Mouse (Mus musculus) midbrain, embryonic 15.5 days (tissue): ENCODE data around the gene Ttc38. TPM values are rescaled to one million over a fixed set of nuclear protein-coding genes. Genes with fewer than 3 reads are reported as not detected.
A peak's percentile ranks its signal among the peaks of the same experiment; 100 is the strongest.

Experiments
- ATAC-seq: fragments of 200-750 bp; cut with Nextera tagmentation; replicated peaks from 2 replicates; pipeline ENCODE4 v1.8.0; 2017; ENCODE audit warnings: moderate TSS enrichment
- H3K27ac ChIP-seq: fragments of 300-500 bp; sonication (generic); 2 replicates; pipeline ENCODE4 v1.5.1; 2015; ENCODE audit warnings: mild to moderate bottlenecking, inconsistent platforms
- H3K27me3 ChIP-seq: fragments of 300-500 bp; sonication (generic); replicated peaks from 2 replicates; pipeline ENCODE4 v1.6.1; 2015; ENCODE audit warnings: inconsistent platforms
- H3K36me3 ChIP-seq: fragments of 300-500 bp; sonication (generic); replicated peaks from 2 replicates; pipeline ENCODE4 v1.6.1; 2015; ENCODE audit warnings: inconsistent platforms
- H3K4me1 ChIP-seq: fragments of 300-500 bp; sonication (generic); 2 replicates; pipeline ENCODE4 v1.6.1; 2015; ENCODE audit warnings: inconsistent platforms
- H3K4me2 ChIP-seq: fragments of 300-500 bp; sonication (generic); 2 replicates; pipeline ENCODE4 v1.6.1; 2015; ENCODE audit warnings: inconsistent platforms, mild to moderate bottlenecking, moderate library complexity
- H3K4me3 ChIP-seq: fragments of 300-500 bp; sonication (generic); 2 replicates; pipeline ENCODE4 v1.5.1; 2015; ENCODE audit warnings: mild to moderate bottlenecking, inconsistent platforms
- H3K9ac ChIP-seq: fragments of 300-500 bp; sonication (generic); 2 replicates; pipeline ENCODE4 v1.6.1; 2015; ENCODE audit warnings: mild to moderate bottlenecking, inconsistent platforms
- H3K9me3 ChIP-seq: fragments of 300-500 bp; sonication (generic); 2 replicates; pipeline ENCODE4 v1.6.1; 2016; ENCODE audit warnings: inconsistent platforms
- WGBS: fragments of 180-500 bp; shearing (Covaris S2); methylation state at CpG from one replicate; pipeline ENCODE4 v1.1.7; 2015; ENCODE audit warnings: mixed read lengths; 5-methylcytosine and 5-hydroxymethylcytosine counted together
- polyA plus RNA-seq: library from polyadenylated mRNA; unstranded; fragments of >200 nt; fragmentation: Nextera tagmentation; extraction: Ambion mirVana; gene quantifications from 2 replicates; pipeline ENCODE4 v1.2.1, GENCODE M21; 2015

Ttc38 gene
- polyA plus RNA-seq, result 3.3 and 3.6 TPM in 2 replicates

DNA sequence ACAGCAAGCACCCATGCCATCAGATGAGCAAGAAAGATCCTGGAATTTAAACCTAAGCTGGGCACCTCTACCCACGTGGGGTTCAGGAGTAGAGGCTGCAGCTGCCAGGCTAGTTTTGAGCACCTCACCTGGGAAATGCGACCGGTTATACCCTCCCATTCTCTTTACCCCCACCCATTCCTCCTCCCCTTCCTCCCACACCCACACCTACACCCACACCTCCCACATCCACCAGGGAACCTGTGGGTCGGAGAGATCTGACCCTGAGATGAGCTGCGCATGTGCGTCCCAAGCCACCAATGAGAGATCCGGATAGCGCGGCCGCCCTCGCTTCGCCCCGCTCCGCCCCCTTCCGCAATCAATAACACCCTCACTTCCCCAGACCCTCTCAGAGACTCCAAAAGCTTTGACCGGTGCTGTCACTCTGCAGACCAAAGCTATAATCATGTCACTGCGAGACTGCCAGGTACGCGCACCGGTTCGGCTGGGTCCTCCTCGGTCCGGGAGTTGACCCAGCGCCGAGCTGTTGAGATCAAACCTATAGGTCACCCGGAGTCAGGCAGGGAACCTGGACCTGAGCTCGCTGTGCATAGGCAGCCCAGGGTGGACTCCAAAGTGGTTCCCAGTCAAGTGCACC lies at the start of gene Ttc38:
Gene Ttc38, plus strand, starts transcription at position 353 of the 637 bp plus-strand sequence.
- Histone ChIP-seq H3K4me1 (peaks cover 12% of the 10 kb centered on the region), H3K27me3 (no peaks in the 10 kb centered on the region), H3K4me3 (peak within 1 kb of the TSS; percentile 60), H3K4me2 (peak within 1 kb of the TSS; percentile 84), H3K27ac (peak within 1 kb of the TSS; percentile 32; the same call in 1 of the 2 replicates), H3K9ac (peak within 1 kb of the TSS; percentile 60), H3K9me3 (no peaks in the 10 kb centered on the region), H3K36me3 (no peaks in the 10 kb centered on the region)
- ATAC-seq, result peak; percentile 94
- under 1% methylated on average over 27 of the region's 27 CpGs for WGBS

DNA sequence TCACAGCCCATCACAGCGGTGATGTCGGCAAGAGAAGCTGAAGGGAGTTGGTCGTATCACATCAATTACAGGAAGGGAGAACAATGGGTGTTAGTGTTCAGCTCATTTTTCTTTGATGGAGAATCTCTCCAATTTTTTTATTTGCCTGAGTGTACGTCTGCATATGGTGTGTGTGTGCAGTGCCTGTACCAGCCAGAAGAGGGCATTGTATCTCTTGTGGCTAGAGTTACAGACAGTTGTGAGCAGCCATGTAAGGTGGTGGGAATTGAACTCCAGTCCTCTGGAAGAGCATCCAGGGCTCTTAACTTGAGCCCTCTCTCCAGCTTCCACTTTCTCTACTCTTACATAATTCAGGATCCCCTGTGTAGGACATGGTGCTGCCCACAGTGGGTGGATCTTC lies 49.0 kb upstream of the Ttc38 start:
- H3K27me3 ChIP-seq, result no peaks in the 10 kb centered on the region
- no peak overlapping the region for H3K4me3 ChIP-seq
- H3K9ac ChIP-seq, result no peak overlapping the region
- no peaks in the 10 kb centered on the region for H3K4me1 ChIP-seq
- H3K9me3 ChIP-seq, result no peaks in the 10 kb centered on the region
- no peaks in the 10 kb centered on the region for H3K36me3 ChIP-seq
- 92% methylated on average over 4 of the region's 4 CpGs for WGBS
- H3K27ac ChIP-seq, result no peak overlapping the region
- H3K4me2 ChIP-seq, result no peak overlapping the region
- ATAC-seq, result no peak

DNA sequence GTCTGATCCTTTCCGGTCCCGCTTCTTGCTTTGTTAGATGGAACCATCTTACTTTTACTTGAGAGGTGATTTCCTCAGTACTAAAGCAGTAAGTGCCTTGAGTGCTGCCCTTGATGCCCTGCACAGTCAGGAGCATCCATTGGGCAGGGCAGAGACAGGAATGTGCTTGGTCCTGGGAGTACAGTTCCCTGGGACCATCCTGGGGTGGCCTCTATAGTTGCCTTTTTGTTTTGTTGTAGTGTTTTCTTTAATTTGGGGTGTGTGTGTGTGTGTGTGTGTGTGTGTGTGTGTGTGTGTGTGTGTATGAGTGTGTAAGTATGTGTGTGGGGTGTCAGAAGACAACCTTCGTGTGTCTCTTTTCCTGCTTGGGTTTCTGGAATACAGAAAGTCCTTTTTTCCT lies 47.8 kb upstream of the Ttc38 start:
- ATAC-seq, result no peak
- H3K36me3 ChIP-seq, result no peaks in the 10 kb centered on the region
- no peak overlapping the region for H3K4me2 ChIP-seq
- no peak overlapping the region for H3K27ac ChIP-seq
- WGBS, result 92% methylated on average over 3 of the region's 3 CpGs
- no peaks in the 10 kb centered on the region for H3K4me1 ChIP-seq
- no peaks in the 10 kb centered on the region for H3K27me3 ChIP-seq
- H3K9me3 ChIP-seq, result no peaks in the 10 kb centered on the region
- no peak overlapping the region for H3K9ac ChIP-seq
- no peak overlapping the region for H3K4me3 ChIP-seq

DNA sequence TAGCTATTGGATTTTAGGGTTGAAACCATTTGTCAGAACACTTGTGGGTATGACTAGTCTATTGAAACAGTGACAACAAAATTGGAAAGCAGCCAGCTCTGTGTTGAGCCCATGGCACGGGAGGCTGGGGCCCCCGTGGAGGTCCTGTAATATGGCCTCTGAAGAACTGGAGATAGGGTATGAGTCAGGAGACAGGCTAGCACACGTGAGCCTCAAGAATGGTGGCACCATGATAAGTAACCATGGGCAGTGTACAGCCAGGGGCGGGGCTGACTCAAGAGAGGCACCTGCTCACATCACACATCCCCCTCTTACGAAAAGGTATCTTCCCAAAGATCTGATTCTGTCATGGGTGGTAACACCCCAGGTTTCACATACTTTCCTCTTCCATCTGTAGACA lies 45.4 kb upstream of the Ttc38 start:
- Histone ChIP-seq H3K27ac (no peak overlapping the region), H3K4me2 (no peak overlapping the region), H3K4me3 (no peak overlapping the region), H3K36me3 (no peaks in the 10 kb centered on the region), H3K9me3 (no peaks in the 10 kb centered on the region), H3K9ac (no peak overlapping the region), H3K27me3 (no peaks in the 10 kb centered on the region), H3K4me1 (no peaks in the 10 kb centered on the region)
- 70% methylated on average over 5 of the region's 5 CpGs for WGBS
- ATAC-seq, result no peak

DNA sequence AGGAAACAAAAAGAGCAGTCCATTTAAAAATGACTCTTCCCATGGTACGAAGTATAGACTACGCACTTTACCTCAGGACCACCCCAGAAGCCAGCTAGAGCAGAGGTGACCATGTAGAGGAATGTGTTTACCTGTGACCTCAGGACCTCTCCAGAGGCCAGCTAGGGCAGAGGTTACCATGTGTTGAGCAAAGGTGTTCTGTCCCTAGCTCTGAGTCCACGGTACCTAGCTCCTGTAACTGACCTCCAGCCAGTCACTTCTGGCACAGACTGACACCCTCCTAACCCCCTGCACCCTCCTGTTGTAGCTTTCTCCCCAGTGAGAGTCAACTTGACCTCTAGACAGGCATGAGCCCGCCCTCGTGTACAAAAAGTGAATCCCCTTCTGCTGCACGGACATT lies 44.6 kb upstream of the Ttc38 start:
- Histone ChIP-seq H3K27me3 (no peaks in the 10 kb centered on the region), H3K27ac (no peak overlapping the region), H3K4me1 (no peaks in the 10 kb centered on the region), H3K4me2 (no peak overlapping the region), H3K36me3 (no peaks in the 10 kb centered on the region), H3K9ac (no peak overlapping the region), H3K4me3 (no peak overlapping the region), H3K9me3 (no peaks in the 10 kb centered on the region)
- WGBS, result 92% methylated on average over 6 of the region's 6 CpGs
- no peak for ATAC-seq

DNA sequence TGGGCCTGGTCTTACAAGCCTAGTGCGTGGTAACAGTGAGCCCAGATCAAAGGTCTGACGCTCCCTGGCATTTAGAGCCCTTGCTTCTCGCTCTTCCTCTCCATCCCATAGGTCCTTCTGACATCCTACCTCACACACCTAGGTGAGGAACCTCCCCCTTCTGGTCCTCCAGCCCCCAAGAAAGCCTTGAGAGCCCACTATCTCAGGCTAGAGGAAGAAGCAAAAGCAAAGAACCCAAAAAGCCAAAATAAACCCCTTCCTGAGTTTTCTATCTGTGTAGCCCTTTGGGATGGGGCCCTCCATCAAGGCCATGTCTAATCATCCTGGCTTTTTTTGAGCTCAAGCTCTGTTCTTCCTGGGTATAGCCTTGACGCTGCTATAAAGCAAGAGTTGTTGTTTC lies 44.1 kb upstream of the Ttc38 start:
- ATAC-seq, result no peak
- Histone ChIP-seq H3K27ac (no peak overlapping the region), H3K4me1 (no peaks in the 10 kb centered on the region), H3K9me3 (no peaks in the 10 kb centered on the region), H3K4me3 (no peak overlapping the region), H3K9ac (no peak overlapping the region), H3K36me3 (no peaks in the 10 kb centered on the region), H3K27me3 (no peaks in the 10 kb centered on the region), H3K4me2 (no peak overlapping the region)
- WGBS, result 87% methylated on average over 4 of the region's 4 CpGs

DNA sequence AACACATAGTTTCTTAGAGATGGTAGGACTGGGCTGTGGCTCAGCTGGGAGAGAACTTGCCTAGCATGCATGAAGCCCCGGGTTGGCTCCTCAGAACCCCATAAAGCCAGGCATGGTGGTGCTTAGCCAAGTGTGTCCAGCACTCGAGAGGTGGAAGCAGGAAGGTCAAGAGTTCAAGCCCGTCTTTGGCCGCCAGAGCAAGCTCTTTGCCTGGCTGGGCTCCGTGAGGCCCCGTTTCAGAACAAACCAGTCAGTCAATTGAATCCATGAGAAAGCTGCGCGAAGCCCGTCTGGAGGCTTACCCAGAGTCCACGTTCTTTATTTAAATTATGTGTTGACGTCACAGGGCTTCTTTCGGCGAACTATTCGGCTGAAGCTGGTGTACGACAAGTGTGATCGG lies 43.5 kb upstream of the Ttc38 start:
- Histone ChIP-seq H3K4me2 (no peak overlapping the region), H3K4me3 (no peak overlapping the region), H3K36me3 (no peaks in the 10 kb centered on the region), H3K9me3 (no peaks in the 10 kb centered on the region), H3K27ac (no peak overlapping the region), H3K27me3 (no peaks in the 10 kb centered on the region), H3K9ac (no peak overlapping the region), H3K4me1 (no peaks in the 10 kb centered on the region)
- WGBS, result 70% methylated on average over 16 of the region's 16 CpGs
- ATAC-seq, result no peak

DNA sequence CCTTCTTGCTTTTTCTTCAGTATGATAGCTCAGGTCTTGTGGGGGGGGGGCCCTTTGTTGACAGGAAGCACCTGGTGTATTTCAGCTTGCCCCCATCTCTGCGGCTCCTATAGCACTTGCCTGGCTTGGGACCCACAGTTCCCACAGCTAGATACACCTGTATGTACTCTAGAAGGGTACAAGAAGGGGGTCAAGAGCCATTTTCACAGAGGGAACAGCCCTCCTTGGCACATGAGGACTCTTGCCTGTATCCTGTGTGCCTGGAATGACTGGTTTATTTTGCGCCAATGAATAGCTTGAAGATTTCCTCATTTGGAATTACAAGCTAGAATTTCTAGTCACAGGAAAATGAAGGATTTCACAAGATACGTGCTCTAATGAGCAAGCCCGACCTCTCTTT lies 40.7 kb upstream of the Ttc38 start:
- Histone ChIP-seq H3K4me1 (no peaks in the 10 kb centered on the region), H3K4me3 (no peak overlapping the region), H3K9ac (no peak overlapping the region), H3K36me3 (no peaks in the 10 kb centered on the region), H3K27ac (no peak overlapping the region), H3K9me3 (no peaks in the 10 kb centered on the region), H3K27me3 (no peaks in the 10 kb centered on the region), H3K4me2 (no peak overlapping the region)
- ATAC-seq, result no peak
- 87% methylated on average over 4 of the region's 4 CpGs for WGBS

DNA sequence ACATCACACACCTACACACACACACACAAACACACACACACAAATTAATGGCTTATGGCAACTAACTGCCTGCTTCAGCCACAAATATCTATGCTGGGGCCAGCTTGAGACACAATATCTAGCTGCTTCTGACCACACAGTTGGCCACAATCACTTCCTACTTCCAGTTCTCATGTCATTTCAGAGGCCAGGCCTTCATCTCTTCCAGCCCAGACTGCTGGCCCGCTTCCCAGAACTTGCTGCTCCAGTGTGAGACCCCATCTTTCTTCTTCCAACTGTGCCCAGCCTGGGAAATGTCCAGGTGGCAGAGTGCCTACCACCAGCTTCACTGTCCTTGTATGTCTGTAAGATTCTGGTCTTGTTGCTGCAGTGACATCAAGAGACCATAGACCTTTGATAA lies 39.3 kb upstream of the Ttc38 start:
- Histone ChIP-seq H3K27me3 (no peaks in the 10 kb centered on the region), H3K4me2 (no peak overlapping the region), H3K27ac (no peak overlapping the region), H3K4me1 (no peaks in the 10 kb centered on the region), H3K36me3 (no peaks in the 10 kb centered on the region), H3K4me3 (no peak overlapping the region), H3K9ac (no peak overlapping the region), H3K9me3 (no peaks in the 10 kb centered on the region)
- WGBS, result 84% methylated on average over 1 of the region's 1 CpGs
- no peak for ATAC-seq

DNA sequence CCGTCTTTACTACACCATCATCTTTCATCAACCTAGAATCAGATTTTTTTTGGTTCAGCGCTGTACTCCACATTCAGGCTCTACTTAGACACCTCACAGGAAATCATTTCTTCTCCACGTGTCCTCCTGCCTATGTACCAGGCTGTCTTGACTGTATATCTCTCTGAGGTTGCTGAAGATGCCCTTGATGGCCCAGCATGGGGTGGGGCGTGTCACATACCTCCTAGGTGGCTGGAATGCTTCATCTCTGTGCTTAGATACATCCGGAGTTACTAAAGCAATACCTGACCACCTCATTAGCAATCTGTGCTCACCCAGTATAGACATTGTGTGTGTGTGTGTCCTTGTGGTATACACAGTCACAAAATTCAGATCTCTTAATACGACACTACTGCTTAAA lies 36.6 kb upstream of the Ttc38 start:
- WGBS, result 80% methylated on average over 6 of the region's 6 CpGs
- Histone ChIP-seq H3K9ac (no peak overlapping the region), H3K4me3 (no peak overlapping the region), H3K4me2 (no peak overlapping the region), H3K27me3 (no peaks in the 10 kb centered on the region), H3K4me1 (no peaks in the 10 kb centered on the region), H3K36me3 (no peaks in the 10 kb centered on the region), H3K9me3 (no peaks in the 10 kb centered on the region), H3K27ac (no peak overlapping the region)
- no peak for ATAC-seq

DNA sequence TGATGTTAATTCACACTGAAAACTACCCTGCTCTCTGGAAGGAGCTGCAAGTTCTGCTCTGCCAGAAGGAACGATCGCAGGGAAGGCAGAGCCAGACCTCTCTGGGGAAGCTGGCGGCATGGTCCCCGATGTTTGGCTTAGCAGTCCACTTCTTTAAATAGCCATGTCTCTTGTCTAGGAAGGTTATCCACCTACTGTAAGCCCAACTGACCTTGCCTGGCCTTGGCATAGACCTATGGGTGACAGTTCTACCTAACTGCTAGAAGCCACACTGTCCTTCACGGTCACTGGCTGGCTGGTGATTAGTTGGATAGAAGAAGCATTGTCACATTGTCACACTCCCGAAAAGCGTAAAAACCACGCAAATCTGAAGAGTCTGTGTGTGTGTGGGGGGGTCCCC lies 33.4 kb upstream of the Ttc38 start:
- H3K4me2 ChIP-seq, result no peak overlapping the region
- 91% methylated on average over 8 of the region's 8 CpGs for WGBS
- ATAC-seq, result no peak

DNA sequence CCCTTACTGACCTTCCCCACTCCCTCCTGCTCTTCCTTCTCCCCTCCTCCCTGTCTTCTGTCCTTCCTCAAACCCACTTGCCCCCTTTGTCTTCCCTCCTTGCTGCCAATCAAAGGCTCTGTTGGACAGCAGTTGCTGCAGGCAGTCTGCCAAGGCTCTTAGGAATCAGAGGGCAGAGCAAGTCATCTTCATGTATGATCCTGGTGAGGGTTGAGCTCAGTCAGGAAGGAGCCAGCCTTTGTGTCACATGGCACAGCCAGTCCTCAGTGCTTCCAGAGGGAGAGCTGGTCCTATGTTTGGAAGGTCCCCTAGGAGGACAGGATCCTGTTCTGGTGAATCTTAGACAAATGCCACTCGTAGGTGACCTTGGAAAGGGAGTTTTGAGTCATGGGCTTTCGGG lies 29.2 kb upstream of the Ttc38 start:
- Histone ChIP-seq H3K9me3 (no peaks in the 10 kb centered on the region), H3K36me3 (no peaks in the 10 kb centered on the region), H3K27me3 (no peaks in the 10 kb centered on the region), H3K4me2 (no peak overlapping the region), H3K27ac (no peak overlapping the region), H3K9ac (no peak overlapping the region), H3K4me1 (no peaks in the 10 kb centered on the region), H3K4me3 (no peak overlapping the region)
- no peak for ATAC-seq
- WGBS, result 96% methylated on average over 2 of the region's 2 CpGs

More for the DNA sequence above, 33.4 kb upstream of the Ttc38 start:
- no peak overlapping the region for H3K9ac ChIP-seq
- no peak overlapping the region for H3K27ac ChIP-seq
- no peaks in the 10 kb centered on the region for H3K4me1 ChIP-seq
- H3K27me3 ChIP-seq, result no peaks in the 10 kb centered on the region
- H3K36me3 ChIP-seq, result no peaks in the 10 kb centered on the region
- no peak overlapping the region for H3K4me3 ChIP-seq
- no peaks in the 10 kb centered on the region for H3K9me3 ChIP-seq

DNA sequence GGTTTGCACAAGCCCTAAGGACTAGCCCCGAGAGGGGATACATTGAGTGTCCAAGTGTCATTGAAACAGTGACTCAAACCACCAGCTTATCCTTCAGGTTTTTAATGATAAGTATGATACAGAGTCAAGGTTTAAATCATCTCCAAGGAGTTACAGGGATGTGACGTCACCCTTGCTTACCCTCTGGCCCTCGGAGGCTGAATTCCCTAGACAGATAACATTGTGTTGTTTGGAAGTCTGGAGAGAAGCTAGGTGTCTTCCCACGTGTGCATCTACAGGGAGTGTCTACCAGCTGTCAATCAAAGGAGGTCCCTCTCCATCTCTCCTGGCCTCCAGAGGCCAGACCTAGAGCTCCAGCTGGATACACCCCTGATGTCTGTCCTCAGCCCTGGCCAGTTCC lies 25.2 kb upstream of the Ttc38 start:
- ATAC-seq, result no peak
- H3K9ac ChIP-seq, result no peak overlapping the region
- no peak overlapping the region for H3K27ac ChIP-seq
- 80% methylated on average over 4 of the region's 4 CpGs for WGBS
- no peak overlapping the region for H3K4me3 ChIP-seq
- H3K27me3 ChIP-seq, result no peaks in the 10 kb centered on the region
- peaks cover 10% of the 10 kb centered on the region for H3K4me1 ChIP-seq
- H3K36me3 ChIP-seq, result no peaks in the 10 kb centered on the region
- H3K4me2 ChIP-seq, result no peak overlapping the region
- H3K9me3 ChIP-seq, result no peaks in the 10 kb centered on the region
